Mouse (Mus musculus): ENCODE results near the gene Ccdc158. TPM values are rescaled to one million over a fixed set of nuclear protein-coding genes. Genes with fewer than 3 reads are reported as not detected.

Ccdc158 gene
- polyA plus RNA-seq (2015; fragmentation: Illumina TruSeq; extraction: RNeasy Lipid Tissue Mini Kit (QIAGEN cat#74804); ENCODE audit: insufficient read depth, low read depth, low replicate concordance): 0.31 TPM

GRCm38 (mm10) chr5:92674859-92675573 lies at the start of gene Ccdc158:
Gene Ccdc158, minus strand, starts transcription at chr5:92675271.

GRCm38 (mm10) chr5:92683351-92683807 lies 8.3 kb upstream of the Ccdc158 start, which contains the start of gene Shroom3:
Gene Shroom3, plus strand, starts transcription at chr5:92683435.

GRCm38 (mm10) chr5:92602691-92603690 lies 72.1 kb downstream of the Ccdc158 start, which contains the start of gene Stbd1:
Gene Stbd1, plus strand, starts transcription at chr5:92603041.

Other genes starting within 250 kb of the Ccdc158 start
- 3.9 TPM for gene Nup54, start 240.1 kb downstream of the Ccdc158 start, polyA plus RNA-seq (2015; fragmentation: Illumina TruSeq; extraction: RNeasy Lipid Tissue Mini Kit (QIAGEN cat#74804); ENCODE audit: insufficient read depth, low read depth, low replicate concordance)
- 16.6 TPM for gene Scarb2, start 168.4 kb downstream of the Ccdc158 start, polyA plus RNA-seq (2015; fragmentation: Illumina TruSeq; extraction: RNeasy Lipid Tissue Mini Kit (QIAGEN cat#74804); ENCODE audit: insufficient read depth, low read depth, low replicate concordance)
- gene Fam47e, start 120.2 kb downstream of the Ccdc158 start, polyA plus RNA-seq (2015; fragmentation: Illumina TruSeq; extraction: RNeasy Lipid Tissue Mini Kit (QIAGEN cat#74804); ENCODE audit: insufficient read depth, low read depth, low replicate concordance): not detected
- gene Stbd1, start 72.2 kb downstream of the Ccdc158 start, polyA plus RNA-seq (2015; fragmentation: Illumina TruSeq; extraction: RNeasy Lipid Tissue Mini Kit (QIAGEN cat#74804); ENCODE audit: insufficient read depth, low read depth, low replicate concordance): 5.8 TPM
- gene Shroom3, start 8.2 kb upstream of the Ccdc158 start, polyA plus RNA-seq (2015; fragmentation: Illumina TruSeq; extraction: RNeasy Lipid Tissue Mini Kit (QIAGEN cat#74804); ENCODE audit: insufficient read depth, low read depth, low replicate concordance): 4.3 TPM

Measured in pancreas, adult 10 weeks (tissue).